Mouse (Mus musculus) C2C12 (cell line): ENCODE data around the gene Bad.

ENCODE experiments used
- CEBPB ChIP-seq: IDR thresholded peaks from one replicate; pipeline ENCODE4 v1.6.1; 2011; ENCODE audit warnings: low read depth, mild to moderate bottlenecking, control low read depth, moderate library complexity
- CTCF ChIP-seq: IDR thresholded peaks from one replicate; pipeline ENCODE4 v1.5.1; 2011; ENCODE audit not compliant: control insufficient read depth, insufficient read depth, insufficient read length
- FOSL1 ChIP-seq: IDR thresholded peaks from one replicate; pipeline ENCODE4 v1.8.0; 2011; ENCODE audit warnings: mild to moderate bottlenecking, low read length; ENCODE audit not compliant: poor library complexity, insufficient read depth, severe bottlenecking
- MAX ChIP-seq: IDR thresholded peaks from one replicate; pipeline ENCODE4 v1.6.1; 2011; ENCODE audit warnings: mild to moderate bottlenecking, control low read depth
- MYOG ChIP-seq: IDR thresholded peaks from one replicate; pipeline ENCODE4 v1.6.1; 2011; ENCODE audit not compliant: control insufficient read depth, insufficient read length; ENCODE audit errors: extremely low read depth
- USF1 ChIP-seq: IDR thresholded peaks from one replicate; pipeline ENCODE4 v1.6.1; 2011; ENCODE audit warnings: low read depth, mild to moderate bottlenecking, control low read depth, moderate library complexity

DNA sequence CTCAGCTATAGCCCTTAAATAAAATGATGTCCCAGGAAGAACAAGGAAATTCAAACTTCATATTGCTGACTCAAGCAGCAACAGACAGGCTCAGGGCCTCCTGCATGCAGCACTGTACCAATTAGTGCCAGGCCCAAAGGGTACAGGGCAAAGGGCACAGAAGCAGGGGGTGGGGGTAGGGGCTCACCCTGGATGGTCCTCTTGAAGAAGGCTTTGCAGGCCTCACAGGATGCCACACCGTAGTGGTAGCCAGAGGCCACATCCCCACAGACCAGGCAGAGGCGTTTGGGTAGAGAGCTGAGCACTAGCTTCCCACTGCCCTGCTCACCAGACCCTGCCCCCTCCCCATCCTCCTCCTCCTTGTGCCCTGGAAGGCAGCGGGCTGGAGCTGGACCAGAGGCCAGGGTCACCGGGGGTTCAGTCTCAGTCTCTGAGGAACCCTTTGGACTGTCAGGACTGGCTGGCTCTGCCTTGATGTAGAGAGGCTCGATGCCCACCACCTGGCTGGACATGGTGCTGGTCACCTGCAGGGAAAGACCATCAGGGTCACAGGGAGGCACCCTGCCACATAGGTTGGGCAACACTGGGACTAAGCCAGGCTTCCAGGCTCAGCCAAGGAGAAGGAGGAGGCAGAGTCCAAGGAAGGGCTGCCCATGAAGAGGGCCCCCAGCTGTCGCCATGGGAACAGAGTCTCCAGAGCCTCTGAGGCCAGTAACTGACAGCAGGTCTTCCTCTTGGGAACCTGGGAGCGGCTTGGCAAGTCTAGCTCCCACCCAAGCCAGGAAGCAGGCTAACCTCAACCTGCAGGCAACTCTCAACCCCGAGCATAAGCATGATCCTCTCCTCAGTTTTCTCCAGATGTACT lies 21.6 kb upstream of the Bad start:
- TF ChIP-seq CEBPB (no peak), CTCF (no peak), USF1 (no peak), MYOG (no peak), MAX (no peak), FOSL1 (no peak)
